Mouse (Mus musculus): ENCODE results near the gene Copz2. TPM values are rescaled to one million over a fixed set of nuclear protein-coding genes. Genes with fewer than 3 reads are reported as not detected.

Copz2 gene
- total and polyA plus RNA-seq, 3 experiments = 0.35 to 4.1 (median 0.99) TPM

GRCm38 (mm10) chr11:96822675-96823470, 26.8 kb upstream of the Copz2 start:
- dilution Hi-C loops (cut with MboI; ENCODE audit: extremely low pct_ligation_motif_present, extremely low pct_unique_long_range_greater_than_20kb, low sequenced_read_pairs) = no loop called here
- Histone ChIP-seq H3K4me2 (ENCODE audit: insufficient read depth, low read depth, poor library complexity, severe bottlenecking) (peak overlapping the region; percentile 80), H3K27ac (ENCODE audit: insufficient read depth, low read depth) (peak overlapping the region; percentile 99), H3K4me3 (replicated peaks in 1 of 3; ENCODE audit: low read depth in 2 of 3, low read length in 2 of 3, poor library complexity in 1 of 3) (peak overlapping the region; percentile 67 to 79 (median 74)), H3K9ac (ENCODE audit: insufficient read depth, low read depth) (peak overlapping the region; percentile 100), H3K9me3 (replicated peaks; ENCODE audit: low read length) (no peaks in the 10 kb centered on the region), H3K4me1 (ENCODE audit: control insufficient read depth in 1 of 2, insufficient read depth in 2 of 2) (peaks cover 38 to 76% of the 10 kb centered on the region in 2 experiments), H3K79me2 (replicated peaks; ENCODE audit: control insufficient read depth, extremely low read depth, insufficient read depth, poor library complexity, severe bottlenecking) (peaks cover 86% of the 10 kb centered on the region), H3K27me3 (replicated peaks) (no peaks in the 10 kb centered on the region), H3K36me3 (replicated peaks in 1 of 2; ENCODE audit: control insufficient read depth in 1 of 2, insufficient read depth in 1 of 2, low read length in 1 of 2) (peaks cover 59 to 73% of the 10 kb centered on the region in 2 experiments)
- in situ Hi-C loops (cut with MboI; ENCODE audit: low pct_ligation_motif_present, low pct_unique_long_range_greater_than_20kb, low sequenced_read_pairs) = no loop called here
- DNase-seq (ENCODE audit: extremely low read depth) = peak; percentile 99
- TF ChIP-seq MYC (IDR thresholded peaks at IDR 0.05; ENCODE audit: low read depth, low read length) (peak; percentile 89), JUND (conservative IDR thresholded peaks at IDR 0.05; ENCODE audit: low read depth, low read length) (peak; percentile 67), NELFE (IDR thresholded peaks at IDR 0.05; ENCODE audit: low read depth, low read length) (peak; percentile 97), USF1 (IDR thresholded peaks at IDR 0.05; ENCODE audit: low read depth, low read length) (peak; percentile 53), NRF1 (IDR thresholded peaks at IDR 0.05; ENCODE audit: low read depth, low read length) (0 out of 2 replicates have a peak, but pooled peaks have one; percentile 25), POLR2A (IDR thresholded peaks at IDR 0.05; ENCODE audit: low read depth, low read length) (peak; percentile 95), SMC3 (IDR thresholded peaks at IDR 0.05; ENCODE audit: low read depth, low read length) (no peak), KAT2A (IDR thresholded peaks at IDR 0.05; ENCODE audit: insufficient replicate concordance, low read length) (peak; percentile 40; the same call in 1 of the 2 replicates), RAD21 (IDR thresholded peaks at IDR 0.05; ENCODE audit: low read depth, low read length) (no peak; the same call in 1 of the 2 replicates), CTCF (conservative IDR thresholded peaks at IDR 0.05 in 1 of 2, IDR thresholded peaks at IDR 0.05 in 1 of 2; ENCODE audit: low read depth in 2 of 2, low read length in 2 of 2) (no peak), ELF1 (IDR thresholded peaks at IDR 0.05; ENCODE audit: low read depth, low read length) (0 out of 2 replicates have a peak, but pooled peaks have one; percentile 15), BHLHE40 (IDR thresholded peaks at IDR 0.05; ENCODE audit: low read depth, low read length) (no peak), ZC3H11A (IDR thresholded peaks at IDR 0.05; ENCODE audit: low read depth, low read length) (no peak), MAFK (IDR thresholded peaks at IDR 0.05; ENCODE audit: insufficient replicate concordance, low read length) (no peak), ZMIZ1 (IDR thresholded peaks at IDR 0.05; ENCODE audit: low read depth, low read length) (peak; percentile 95), MEF2A (IDR thresholded peaks at IDR 0.05; ENCODE audit: borderline replicate concordance, low read depth, low read length) (0 out of 2 replicates have a peak, but pooled peaks have one; percentile 3), CHD2 (IDR thresholded peaks at IDR 0.05; ENCODE audit: low read length) (peak; percentile 32; the same call in 1 of the 2 replicates), EP300 (IDR thresholded peaks at IDR 0.05; ENCODE audit: low read length) (peak; percentile 29; the same call in 1 of the 2 replicates), IRF4 (IDR thresholded peaks at IDR 0.05; ENCODE audit: low read depth, low read length) (peak; percentile 63; the same call in 1 of the 2 replicates), ZKSCAN1 (IDR thresholded peaks at IDR 0.05; ENCODE audit: borderline replicate concordance, low read depth, low read length) (no peak), USF2 (conservative IDR thresholded peaks at IDR 0.05; ENCODE audit: low read depth, low read length) (0 out of 2 replicates have a peak, but pooled peaks have one; percentile 32), PAX5 (IDR thresholded peaks at IDR 0.05; ENCODE audit: low read length) (no peak), ETS1 (conservative IDR thresholded peaks at IDR 0.05; ENCODE audit: low read depth, low read length) (peak; percentile 89), RCOR1 (conservative IDR thresholded peaks at IDR 0.05; ENCODE audit: low read depth, low read length) (peak; percentile 64; the same call in 1 of the 2 replicates), CHD1 (IDR thresholded peaks at IDR 0.05; ENCODE audit: low read depth, low read length) (peak; percentile 96; the same call in 1 of the 2 replicates), GABPA (IDR thresholded peaks at IDR 0.05; ENCODE audit: insufficient replicate concordance, low read depth, low read length) (no peak), HCFC1 (IDR thresholded peaks at IDR 0.05; ENCODE audit: low read depth, low read length) (peak; percentile 35), JUN (IDR thresholded peaks at IDR 0.05; ENCODE audit: insufficient read depth, low read depth, low read length) (no peak; the same call in 1 of the 2 replicates), TCF12 (IDR thresholded peaks at IDR 0.05; ENCODE audit: low read depth, low read length) (peak; percentile 89), POLR2AphosphoS2 (IDR thresholded peaks at IDR 0.05; ENCODE audit: low read depth, low read length) (peak; percentile 93; the same call in 1 of the 2 replicates), E2F4 (IDR thresholded peaks at IDR 0.05; ENCODE audit: insufficient replicate concordance, low read depth, low read length) (no peak), MAX (IDR thresholded peaks at IDR 0.05; ENCODE audit: low read length) (peak; percentile 36; the same call in 1 of the 2 replicates), ZNF384 (IDR thresholded peaks at IDR 0.05; ENCODE audit: low read depth, low read length) (no peak), TBP (conservative IDR thresholded peaks at IDR 0.05; ENCODE audit: low read depth, low read length) (peak; percentile 98), MAZ (IDR thresholded peaks at IDR 0.05; ENCODE audit: low read depth, low read length) (peak; percentile 59; the same call in 1 of the 2 replicates), SIN3A (IDR thresholded peaks at IDR 0.05; ENCODE audit: low read length) (peak; percentile 99), UBTF (IDR thresholded peaks at IDR 0.05; ENCODE audit: low read depth, low read length) (no peak; the same call in 1 of the 2 replicates)
